16 mouse cellular contexts compared by ENCODE assay signal in the genomic region with DNA sequence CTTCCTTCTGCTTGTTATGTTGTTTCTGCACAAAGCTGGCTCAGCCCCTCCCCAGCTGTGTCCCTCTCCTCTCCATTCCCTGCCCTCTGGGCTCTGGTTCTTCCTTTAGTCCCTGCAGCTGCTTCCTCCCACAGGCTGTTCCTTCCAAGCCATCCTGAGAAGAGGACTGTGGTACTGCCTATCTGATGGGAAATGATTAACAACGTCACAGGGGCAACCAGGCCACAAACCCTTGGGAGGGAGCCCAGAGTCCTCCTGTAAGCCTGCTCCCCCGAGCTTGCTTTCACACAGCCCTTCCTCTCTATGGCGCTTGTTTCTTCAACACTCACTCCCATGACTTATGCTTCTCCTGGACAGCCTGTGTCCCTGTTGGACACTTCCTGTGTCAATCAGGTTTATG. TPM values are rescaled to one million over a fixed set of nuclear protein-coding genes. Genes with fewer than 3 reads are reported as not detected.
DNase-seq lines count a peak whose midpoint lies in the region; ATAC-seq and TF ChIP-seq lines count a peak whose summit lies in the region.
"Had no signal": no experiment of that assay in that cellular context is flagged by ENCODE, and none has a peak within 500 bp of the region (broad histone marks: within the 10 kb centered on the region; RNA-seq: fewer than 3 reads in every experiment).

No protein-coding gene starts in this region.

- H3K27ac ChIP-seq in midbrain, embryonic 11.5 days (ENCODE audit: low read depth, low read length), result no peak overlapping the region
- H3K27ac ChIP-seq in midbrain, embryonic 13.5 days, result no peak overlapping the region
- peak overlapping the region; percentile 42; the same call in 1 of the 2 replicates for H3K27ac ChIP-seq in kidney, postnatal 0 days
- no peak overlapping the region for H3K27ac ChIP-seq in forebrain, embryonic 14.5 days (ENCODE audit: low read depth, low read length)
- H3K27ac ChIP-seq: limb, embryonic 15.5 days; lung, embryonic 15.5 days had no signal

- H3K9me3 ChIP-seq in midbrain, embryonic 11.5 days (ENCODE audit: control insufficient read depth, low read length), result no peaks in the 10 kb centered on the region
- no peaks in the 10 kb centered on the region for H3K9me3 ChIP-seq in midbrain, embryonic 13.5 days
- no peaks in the 10 kb centered on the region for H3K9me3 ChIP-seq in kidney, postnatal 0 days (replicated peaks; ENCODE audit: low read length)
- H3K9me3 ChIP-seq in forebrain, embryonic 14.5 days (replicated peaks; ENCODE audit: control insufficient read depth, low read length), result no peaks in the 10 kb centered on the region
- H3K9me3 ChIP-seq: limb, embryonic 15.5 days; lung, embryonic 15.5 days had no signal

- H3K36me3 ChIP-seq in midbrain, embryonic 11.5 days (ENCODE audit: control insufficient read depth, insufficient read depth, low read length), result no peaks in the 10 kb centered on the region
- no peaks in the 10 kb centered on the region for H3K36me3 ChIP-seq in midbrain, embryonic 13.5 days
- no peaks in the 10 kb centered on the region for H3K36me3 ChIP-seq in kidney, postnatal 0 days (ENCODE audit: insufficient read depth, low read length)
- no peaks in the 10 kb centered on the region for H3K36me3 ChIP-seq in forebrain, embryonic 14.5 days (ENCODE audit: control insufficient read depth, insufficient read depth, low read length)
- H3K36me3 ChIP-seq: limb, embryonic 15.5 days; lung, embryonic 15.5 days had no signal

- peak; percentile 2 for DNase-seq in embryo, embryonic 10.5 days (ENCODE audit: low spot score)
- DNase-seq in embryo, embryonic 9.5 days (ENCODE audit: extremely low spot score), result no peak
- peak; percentile 31 for DNase-seq in midbrain, embryonic 11.5 days (ENCODE audit: low spot score, missing footprints)
- peak; percentile 55 for DNase-seq in kidney, postnatal 0 days (ENCODE audit: low spot score)
- peak; percentile 2 for DNase-seq in yolk sac, embryonic 10.5 days (ENCODE audit: low spot score)
- no peak for DNase-seq in cerebellum, adult 11 months
- DNase-seq in forebrain, embryonic 14.5 days (ENCODE audit: low spot score), result no peak
- DNase-seq: adrenal gland, postnatal 14 days; cerebellum, postnatal 36 days; forebrain, postnatal 0 days; gastrocnemius, postnatal 36 days; layer of hippocampus, postnatal 36 days; spleen, adult 18-20 months had no signal

- H3K27me3 ChIP-seq in midbrain, embryonic 11.5 days (ENCODE audit: control insufficient read depth, insufficient read depth, low read length), result no peaks in the 10 kb centered on the region
- H3K27me3 ChIP-seq in midbrain, embryonic 13.5 days, result no peaks in the 10 kb centered on the region
- no peaks in the 10 kb centered on the region for H3K27me3 ChIP-seq in kidney, postnatal 0 days (ENCODE audit: insufficient read depth, low read length)
- no peaks in the 10 kb centered on the region for H3K27me3 ChIP-seq in forebrain, embryonic 14.5 days (replicated peaks; ENCODE audit: control insufficient read depth, insufficient read depth, low read length)
- H3K27me3 ChIP-seq: limb, embryonic 15.5 days; lung, embryonic 15.5 days had no signal

- no peak overlapping the region for H3K4me2 ChIP-seq in midbrain, embryonic 11.5 days
- H3K4me2 ChIP-seq in midbrain, embryonic 13.5 days (replicated peaks), result no peak overlapping the region
- H3K4me2 ChIP-seq in kidney, postnatal 0 days (ENCODE audit: low read length), result no peak overlapping the region
- no peak overlapping the region for H3K4me2 ChIP-seq in forebrain, embryonic 14.5 days (ENCODE audit: low read length)
- H3K4me2 ChIP-seq: limb, embryonic 15.5 days; lung, embryonic 15.5 days had no signal

- H3K4me3 ChIP-seq in midbrain, embryonic 11.5 days (ENCODE audit: low read depth, low read length), result no peak overlapping the region
- no peak overlapping the region for H3K4me3 ChIP-seq in midbrain, embryonic 13.5 days (replicated peaks)
- no peak overlapping the region for H3K4me3 ChIP-seq in kidney, postnatal 0 days (replicated peaks; ENCODE audit: low read depth, low read length)
- H3K4me3 ChIP-seq in forebrain, embryonic 14.5 days (ENCODE audit: low read depth, low read length), result no peak overlapping the region
- H3K4me3 ChIP-seq: limb, embryonic 15.5 days; lung, embryonic 15.5 days had no signal

- no peak for TF ChIP-seq CTCF in kidney, postnatal 0 days (IDR thresholded peaks at IDR 0.05; ENCODE audit: low read depth)

- WGBS in midbrain, embryonic 11.5 days, result 87% methylated on average over 3 of the region's 3 CpGs
- WGBS in midbrain, embryonic 13.5 days, result 61% methylated on average over 3 of the region's 3 CpGs
- 13% methylated on average over 3 of the region's 3 CpGs for WGBS in kidney, postnatal 0 days
- WGBS in forebrain, embryonic 14.5 days, result 83% methylated on average over 3 of the region's 3 CpGs

- no peak overlapping the region for H3K9ac ChIP-seq in midbrain, embryonic 11.5 days (ENCODE audit: low read length)
- H3K9ac ChIP-seq in midbrain, embryonic 13.5 days (replicated peaks), result no peak overlapping the region
- no peak overlapping the region for H3K9ac ChIP-seq in kidney, postnatal 0 days (ENCODE audit: low read depth, low read length)
- H3K9ac ChIP-seq in forebrain, embryonic 14.5 days (ENCODE audit: low read length), result no peak overlapping the region
- H3K9ac ChIP-seq: forebrain, postnatal 0 days; limb, embryonic 15.5 days; lung, embryonic 15.5 days had no signal

- ATAC-seq in midbrain, embryonic 11.5 days (ENCODE audit: low FRiP score), result no peak
- no peak; the same call in 1 of the 2 replicates for ATAC-seq in midbrain, embryonic 13.5 days
- ATAC-seq in kidney, postnatal 0 days (replicated peaks; ENCODE audit: low FRiP score, low read depth), result peak; percentile 47
- ATAC-seq in forebrain, embryonic 14.5 days, result no peak
- ATAC-seq: forebrain, postnatal 0 days had no signal

- H3K4me1 ChIP-seq in midbrain, embryonic 11.5 days (ENCODE audit: control insufficient read depth, insufficient read depth, low read length), result no peaks in the 10 kb centered on the region
- H3K4me1 ChIP-seq in midbrain, embryonic 13.5 days (replicated peaks), result no peaks in the 10 kb centered on the region
- no peaks in the 10 kb centered on the region; the same call in 1 of the 2 replicates for H3K4me1 ChIP-seq in kidney, postnatal 0 days (replicated peaks; ENCODE audit: insufficient read depth, low read length)
- H3K4me1 ChIP-seq in forebrain, embryonic 14.5 days (ENCODE audit: control insufficient read depth, insufficient read depth, low read length), result no peaks in the 10 kb centered on the region
- H3K4me1 ChIP-seq: lung, embryonic 15.5 days had no signal

RNA-seq across cellular contexts. Expression of a gene that starts 16.7 kb away (rescaled TPM):
- 0.46 and 0.52 TPM in 2 replicates for polyA plus RNA-seq in midbrain, embryonic 11.5 days (2014; fragmentation: Nextera tagmentation; extraction: Ambion mirVana)
- 0.53 and 0.71 TPM in 2 replicates for polyA plus RNA-seq in midbrain, embryonic 13.5 days (2015; fragmentation: Nextera tagmentation; extraction: Ambion mirVana)
- 2.6 and 2.9 TPM in 2 replicates for polyA plus RNA-seq in kidney, postnatal 0 days (2015; fragmentation: Nextera tagmentation; extraction: Ambion mirVana)
- polyA plus RNA-seq in forebrain, embryonic 14.5 days (2014; fragmentation: Nextera tagmentation; extraction: Ambion mirVana), result 0.35 and 0.80 TPM in 2 replicates

Comparison
In these comparisons a context has a peak if more than half of its experiments do, and no peak if none do; other contexts are left out.
1. DNase-seq: peak in embryo, embryonic 10.5 days (single experiment), midbrain, embryonic 11.5 days (single experiment), kidney, postnatal 0 days (single experiment) and yolk sac, embryonic 10.5 days (single experiment); none in embryo, embryonic 9.5 days (single experiment), cerebellum, adult 11 months (single experiment) and forebrain, embryonic 14.5 days (single experiment).